Mouse (Mus musculus) macrophage (primary cell): ENCODE data around the gene Fbxl2. TPM values are rescaled to one million over a fixed set of nuclear protein-coding genes. Genes with fewer than 3 reads are reported as not detected.
"Not testable (repeated sequence)": the region's sequence is repeated elsewhere in the genome, so short reads cannot be mapped to it uniquely, and the experiment has no call there.

Source experiments
- H3K27ac ChIP-seq: fragments of 350-480 bp; formaldehyde crosslinking; 2 replicates; pipeline ENCODE4 v1.9.0; 2021
- H3K36me3 ChIP-seq: fragments of 350-480 bp; formaldehyde crosslinking; 2 replicates; pipeline ENCODE4 v1.9.0; 2021; ENCODE audit errors: inconsistent target
- H3K4me3 ChIP-seq: fragments of 350-480 bp; formaldehyde crosslinking; 2 replicates; pipeline ENCODE4 v1.9.0; 2021; ENCODE audit errors: inconsistent target
- H3K79me2 ChIP-seq: fragments of 350-480 bp; formaldehyde crosslinking; 2 replicates; pipeline ENCODE4 v1.9.0; 2021; ENCODE audit errors: inconsistent target
- whole genome bisulfite sequencing: methylation state at CpG from one replicate; pipeline ENCODE4 v1.1.7; 2026; ENCODE audit warnings: inconsistent platforms; ENCODE audit not compliant: missing documents; 5-methylcytosine and 5-hydroxymethylcytosine counted together
- polyA plus RNA-seq: library from polyadenylated mRNA; stranded (reverse); fragments of 250-400 nt; gene quantifications from 3 replicates; pipeline ENCODE4 v1.2.4, GENCODE M21; 2018; ENCODE audit warnings: inconsistent platforms
- total RNA-seq, 78 experiments: library from RNA; depleted of rRNA; stranded (reverse); fragments of 250-400 nt; gene quantifications; 1 replicate in 9 of 78; 2 replicates in 24 of 78; 3 replicates in 43 of 78; 4 replicates in 2 of 78; pipeline ENCODE4 v1.2.4; 2018; ENCODE audit warnings: inconsistent platforms in 56 of 78

Gene Fbxl2
- total RNA-seq (2018; cell fraction: chromatin; rRNA removed) = 10 to 100 TPM; 10.9 to 86.0 (median 38.8) TPM
- 10 to 100 TPM in 2 of 26 experiments, 1 to 10 TPM in 24; 3.2 to 10.3 (median 6.1) TPM for total RNA-seq (2018; cell fraction: cytosol; rRNA removed)
- 10 to 100 TPM in 17 of 26 experiments, 1 to 10 TPM in 9; 6.2 to 65.9 (median 18.6) TPM for total RNA-seq (2018; cell fraction: nucleus; rRNA removed)
- 4.1 to 8.3 TPM (median 8.2 TPM) in 3 replicates for polyA plus RNA-seq

GRCm38 (mm10) chr9:114046028-114046427 is at the start of gene Fbxl2:
Gene Fbxl2 (minus strand): TSS chr9:114046191.
- no peaks in the 10 kb centered on the region for H3K79me2 ChIP-seq
- WGBS = 90% methylated on average over 10 of the region's 10 CpGs
- H3K36me3 ChIP-seq = no peaks in the 10 kb centered on the region
- H3K4me3 ChIP-seq = no peak within 1 kb of the TSS
- no peak within 1 kb of the TSS for H3K27ac ChIP-seq

GRCm38 (mm10) chr9:114094854-114095253 is 48.9 kb upstream of the Fbxl2 start:
- no peaks in the 10 kb centered on the region for H3K36me3 ChIP-seq
- no peak overlapping the region for H3K4me3 ChIP-seq
- no peaks in the 10 kb centered on the region for H3K79me2 ChIP-seq
- WGBS = 49% methylated on average over 2 of the region's 2 CpGs
- H3K27ac ChIP-seq = no peak overlapping the region

- H3K79me2 ChIP-seq, H3K36me3 ChIP-seq, H3K27ac ChIP-seq, H3K4me3 ChIP-seq: not testable (repeated sequence)
- WGBS = 60% methylated on average over 2 of the region's 9 CpGs
These were observed 46.2 kb upstream of the Fbxl2 start for GRCm38 (mm10) chr9:114092188-114092587.

DNA sequence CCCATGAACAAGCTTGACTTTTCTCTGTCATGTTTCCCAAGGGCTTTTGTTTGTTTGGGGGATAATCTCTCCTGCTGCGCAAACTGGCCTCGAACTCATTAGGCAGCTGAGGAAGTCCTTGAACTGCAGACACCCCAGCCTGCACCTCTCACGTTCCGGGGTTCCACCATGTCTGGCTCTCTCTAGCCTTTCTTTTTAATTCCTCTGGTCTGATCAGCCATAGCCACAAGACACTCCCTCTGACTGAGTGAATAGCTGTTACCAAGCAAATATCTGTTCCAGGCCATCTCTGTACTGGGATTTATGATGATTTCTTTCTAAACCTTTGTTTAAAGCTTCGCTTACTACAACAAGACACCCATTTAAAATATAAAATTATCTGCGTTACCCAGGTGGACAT is 42.9 kb upstream of the Fbxl2 start:
- H3K4me3 ChIP-seq, H3K27ac ChIP-seq, H3K36me3 ChIP-seq, H3K79me2 ChIP-seq: not testable (repeated sequence)
- 92% methylated on average over 6 of the region's 6 CpGs for WGBS

GRCm38 (mm10) chr9:114087106-114087815 is 41.3 kb upstream of the Fbxl2 start:
- H3K27ac ChIP-seq = no peak overlapping the region
- WGBS = 80% methylated on average over 11 of the region's 11 CpGs
- H3K4me3 ChIP-seq = no peak overlapping the region
- no peaks in the 10 kb centered on the region for H3K79me2 ChIP-seq
- no peaks in the 10 kb centered on the region for H3K36me3 ChIP-seq

DNA sequence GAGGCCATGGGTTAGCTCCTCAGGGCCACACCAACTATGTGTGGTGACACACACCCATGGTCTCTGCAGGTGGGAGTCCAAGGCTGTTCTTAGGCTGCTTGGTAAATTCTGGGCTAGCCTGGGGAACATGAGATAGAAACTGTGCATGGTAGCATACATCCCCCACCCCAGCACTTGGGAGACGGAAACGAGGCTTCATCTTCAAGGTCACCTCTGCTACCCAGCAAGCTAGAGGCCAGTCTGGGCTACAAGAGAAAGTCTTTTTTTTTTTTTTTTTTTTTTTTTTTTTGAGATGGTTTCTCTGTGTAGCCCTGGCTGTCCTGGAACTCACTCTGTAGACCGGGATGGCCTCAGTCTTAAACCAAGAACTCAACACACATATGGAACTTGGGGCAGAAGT is 40.4 kb upstream of the Fbxl2 start:
- Histone ChIP-seq H3K79me2 (no peaks in the 10 kb centered on the region), H3K36me3 (no peaks in the 10 kb centered on the region), H3K4me3 (no peak overlapping the region), H3K27ac (no peak overlapping the region)
- 90% methylated on average over 3 of the region's 3 CpGs for WGBS

GRCm38 (mm10) chr9:114073681-114074080 is 27.7 kb upstream of the Fbxl2 start:
- Histone ChIP-seq H3K27ac (no peak overlapping the region), H3K4me3 (no peak overlapping the region), H3K79me2 (no peaks in the 10 kb centered on the region), H3K36me3 (no peaks in the 10 kb centered on the region)
- 89% methylated on average over 17 of the region's 19 CpGs for WGBS

DNA sequence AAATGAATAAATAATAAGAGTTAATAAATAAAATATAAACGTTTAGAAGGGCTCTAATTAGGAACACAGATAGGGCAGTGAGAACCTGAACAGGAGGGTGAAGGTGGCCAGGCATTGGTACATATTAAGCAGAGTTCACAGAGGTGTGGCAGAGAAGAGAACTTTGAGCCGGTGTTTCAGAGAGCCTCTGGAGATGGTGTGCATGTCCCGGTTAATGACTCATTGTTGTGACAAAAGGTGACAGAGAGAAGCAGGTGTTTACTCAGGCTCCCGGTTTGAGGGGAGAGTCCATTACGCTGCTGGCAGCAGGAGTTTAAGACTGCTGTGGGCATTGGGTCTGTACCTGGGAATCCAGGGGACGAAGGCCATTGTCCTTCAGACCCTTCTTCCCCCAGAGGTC is 23.4 kb upstream of the Fbxl2 start:
- Histone ChIP-seq H3K27ac (no peak overlapping the region), H3K36me3 (no peaks in the 10 kb centered on the region), H3K4me3 (no peak overlapping the region), H3K79me2 (no peaks in the 10 kb centered on the region)
- WGBS = 75% methylated on average over 6 of the region's 6 CpGs

GRCm38 (mm10) chr9:114068494-114069053 is 22.6 kb upstream of the Fbxl2 start:
- Histone ChIP-seq H3K27ac (no peak overlapping the region), H3K4me3 (no peak overlapping the region), H3K79me2 (no peaks in the 10 kb centered on the region), H3K36me3 (no peaks in the 10 kb centered on the region)
- 75% methylated on average over 12 of the region's 12 CpGs for WGBS

DNA sequence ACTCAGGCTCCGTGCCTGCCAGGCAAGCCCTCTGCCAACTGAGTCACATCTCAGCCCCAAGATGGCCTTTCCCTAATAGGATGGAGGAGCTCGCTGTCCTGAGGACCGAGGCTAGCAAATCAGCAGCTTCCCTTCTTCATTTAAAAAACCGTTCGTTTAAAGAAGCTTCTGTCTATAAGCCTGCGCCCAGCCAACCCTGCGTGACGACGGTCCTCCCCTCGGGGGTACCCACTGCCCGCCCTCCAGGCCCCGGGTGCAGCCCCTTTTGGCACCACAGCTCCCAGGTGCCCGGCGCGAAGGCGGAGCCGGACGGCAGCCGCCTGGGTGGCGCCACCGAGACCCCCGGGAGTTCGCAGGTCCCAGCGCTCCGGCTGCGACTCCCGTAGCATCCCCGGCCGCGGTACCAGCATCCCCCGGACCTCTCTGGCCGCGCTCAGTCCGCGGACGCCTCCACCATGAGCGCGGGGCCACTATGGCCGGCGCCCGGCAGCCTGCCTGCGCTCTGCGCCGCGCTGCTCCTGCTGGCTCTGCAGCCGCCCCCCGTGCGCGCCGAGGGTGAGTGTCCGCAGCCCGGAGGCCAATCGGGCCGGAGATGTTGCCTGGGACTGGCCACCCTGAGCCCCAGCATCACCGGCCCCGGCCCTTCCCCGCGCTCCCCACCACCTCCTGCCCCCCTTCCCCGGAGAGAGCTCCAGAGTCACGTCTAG is 11.3 kb upstream of the Fbxl2 start, which contains the start of gene Susd5:
TSS of gene Susd5 (plus strand) at position 51 of the 707 bp plus-strand sequence.
- Histone ChIP-seq H3K36me3 (no peaks in the 10 kb centered on the region), H3K27ac (no peak within 1 kb of the TSS), H3K4me3 (no peak within 1 kb of the TSS), H3K79me2 (no peaks in the 10 kb centered on the region)
- whole genome bisulfite sequencing = 3% methylated on average over 49 of the region's 60 CpGs

DNA sequence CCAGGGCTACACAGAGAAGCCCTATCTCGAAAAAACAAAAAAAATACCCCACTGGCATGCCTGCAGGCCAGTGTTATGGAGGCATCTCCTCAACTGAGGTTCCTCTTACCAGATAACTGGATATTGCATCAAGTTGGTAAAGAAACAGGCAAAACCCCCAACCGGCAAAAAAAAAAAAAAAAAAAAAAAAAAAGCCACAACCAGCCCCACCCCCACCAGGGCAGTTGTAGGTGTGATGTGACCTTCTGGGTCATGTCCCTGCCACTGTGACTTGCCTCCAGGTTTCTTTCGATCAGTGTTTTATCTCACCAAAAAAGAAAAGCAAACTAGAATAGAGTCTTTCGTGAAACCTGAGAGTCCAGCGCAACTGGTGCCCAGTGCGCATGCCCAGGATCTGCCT is 6.9 kb upstream of the Fbxl2 start:
- no peaks in the 10 kb centered on the region for H3K36me3 ChIP-seq
- WGBS = 86% methylated on average over 6 of the region's 6 CpGs
- H3K27ac ChIP-seq = no peak overlapping the region
- no peak overlapping the region for H3K4me3 ChIP-seq
- H3K79me2 ChIP-seq = no peaks in the 10 kb centered on the region

DNA sequence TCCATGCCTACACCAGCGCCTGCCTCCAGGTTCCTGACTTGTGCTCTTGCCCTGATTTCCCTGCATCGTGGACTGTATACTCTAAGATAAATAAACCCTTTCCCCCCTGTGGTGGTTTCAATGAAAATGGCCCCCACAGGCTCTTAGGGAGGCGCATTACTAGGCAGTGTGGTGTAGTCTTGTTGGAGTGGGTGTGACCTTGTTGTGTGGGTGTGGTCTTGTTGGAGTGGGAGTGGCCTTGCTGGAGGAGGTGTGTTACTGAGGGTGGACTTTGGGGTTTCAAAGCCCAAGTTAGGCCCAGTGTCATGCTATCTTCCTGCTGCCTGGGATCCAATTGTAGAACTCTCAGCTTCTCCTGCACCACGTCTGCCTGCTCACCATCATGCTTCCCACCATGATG is 6.0 kb upstream of the Fbxl2 start:
- H3K36me3 ChIP-seq = no peaks in the 10 kb centered on the region
- no peaks in the 10 kb centered on the region for H3K79me2 ChIP-seq
- no peak overlapping the region for H3K27ac ChIP-seq
- no peak overlapping the region for H3K4me3 ChIP-seq
- 90% methylated on average over 4 of the region's 4 CpGs for WGBS

- H3K79me2 ChIP-seq = no peaks in the 10 kb centered on the region
- WGBS = 78% methylated on average over 16 of the region's 16 CpGs
- H3K4me3 ChIP-seq = no peak overlapping the region
- H3K36me3 ChIP-seq = no peaks in the 10 kb centered on the region
- H3K27ac ChIP-seq = no peak overlapping the region
These were observed 4.8 kb upstream of the Fbxl2 start for GRCm38 (mm10) chr9:114050778-114051177.

DNA sequence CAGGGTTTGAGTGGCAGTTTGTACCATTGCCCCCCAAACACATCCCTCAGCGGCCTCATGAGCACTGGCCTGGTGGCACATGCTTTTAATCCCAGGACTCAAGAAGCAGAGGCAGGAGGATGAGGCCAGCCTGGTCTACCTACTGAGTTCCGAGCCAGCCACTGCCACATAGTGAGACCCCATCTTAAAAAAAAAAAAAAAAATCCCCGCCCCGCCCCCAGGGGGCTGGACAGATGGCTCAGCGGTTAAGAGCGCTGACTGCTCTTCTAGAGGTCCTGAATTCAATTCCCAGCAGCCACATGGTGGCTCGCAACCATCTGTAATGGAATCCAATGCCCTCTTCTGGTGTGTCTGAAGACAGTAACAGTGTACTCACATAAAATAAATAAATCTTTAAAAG is 4.1 kb upstream of the Fbxl2 start:
- no peak overlapping the region for H3K27ac ChIP-seq
- H3K4me3 ChIP-seq = no peak overlapping the region
- no peaks in the 10 kb centered on the region for H3K36me3 ChIP-seq
- 91% methylated on average over 6 of the region's 7 CpGs for WGBS
- no peaks in the 10 kb centered on the region for H3K79me2 ChIP-seq

GRCm38 (mm10) chr9:114046676-114047075 is 685 bp upstream of the Fbxl2 start:
- Histone ChIP-seq H3K27ac (no peak overlapping the region), H3K79me2 (no peaks in the 10 kb centered on the region), H3K36me3 (no peaks in the 10 kb centered on the region), H3K4me3 (no peak overlapping the region)
- 88% methylated on average over 7 of the region's 7 CpGs for WGBS
